Mouse (Mus musculus) right cerebral cortex, adult 18-20 months (tissue): ENCODE results near the gene Apol7b.

ENCODE experiments used
- DNase-seq: peaks from one replicate; pipeline ENCODE4 v3.0.0; 2022; ENCODE audit warnings: mixed read lengths

Apol7b gene

GRCm38 (mm10) chr15:77384340-77385030, 62.8 kb downstream of the Apol7b start:
- no peak for DNase-seq

- no peak for DNase-seq
Measured at GRCm38 (mm10) chr15:77382880-77383279, 64.4 kb downstream of the Apol7b start.

- DNase-seq, result no peak
Measured at GRCm38 (mm10) chr15:77382271-77382850, 64.9 kb downstream of the Apol7b start.

- DNase-seq, result no peak
Measured at GRCm38 (mm10) chr15:77381481-77381880, 65.8 kb downstream of the Apol7b start.

GRCm38 (mm10) chr15:77379921-77380320, 67.4 kb downstream of the Apol7b start:
- no peak for DNase-seq

GRCm38 (mm10) chr15:77377419-77377818, 69.9 kb downstream of the Apol7b start:
- no peak for DNase-seq

- DNase-seq, result no peak
Measured at GRCm38 (mm10) chr15:77376920-77377319, 70.4 kb downstream of the Apol7b start.
